Mouse (Mus musculus): Measurements from ENCODE around the gene Gabbr2. TPM values are rescaled to one million over a fixed set of nuclear protein-coding genes. Genes with fewer than 3 reads are reported as not detected.

Gene Gabbr2
- polyA plus RNA-seq, 1 experiment: not detected

GRCm38 (mm10) chr4:46957955-46958354 lies 33.7 kb downstream of the Gabbr2 start:
- no peaks in the 10 kb centered on the region for H3K36me3 ChIP-seq (ENCODE audit: control insufficient read depth, insufficient read depth)
- H3K4me3 ChIP-seq (ENCODE audit: insufficient read depth, poor library complexity, severe bottlenecking): no peak overlapping the region
- H3K79me2 ChIP-seq (ENCODE audit: control insufficient read depth, insufficient read depth): no peaks in the 10 kb centered on the region
- no peak overlapping the region for H3ac ChIP-seq (ENCODE audit: control insufficient read depth, insufficient read length, low read depth)
- no peak for TF ChIP-seq MAX (IDR thresholded peaks at IDR 0.05)
- no peak for TF ChIP-seq CEBPB (IDR thresholded peaks at IDR 0.05; ENCODE audit: low read depth)
- no peak for TF ChIP-seq MYOG (IDR thresholded peaks at IDR 0.05; ENCODE audit: control insufficient read depth, extremely low read depth, insufficient read length)
- no peak for TF ChIP-seq USF1 (IDR thresholded peaks at IDR 0.05; ENCODE audit: low read depth)
- no peaks in the 10 kb centered on the region for H3K79me3 ChIP-seq (ENCODE audit: low read depth)
- H3K27me3 ChIP-seq (ENCODE audit: control insufficient read depth, insufficient read depth, insufficient read length): no peaks in the 10 kb centered on the region

DNA sequence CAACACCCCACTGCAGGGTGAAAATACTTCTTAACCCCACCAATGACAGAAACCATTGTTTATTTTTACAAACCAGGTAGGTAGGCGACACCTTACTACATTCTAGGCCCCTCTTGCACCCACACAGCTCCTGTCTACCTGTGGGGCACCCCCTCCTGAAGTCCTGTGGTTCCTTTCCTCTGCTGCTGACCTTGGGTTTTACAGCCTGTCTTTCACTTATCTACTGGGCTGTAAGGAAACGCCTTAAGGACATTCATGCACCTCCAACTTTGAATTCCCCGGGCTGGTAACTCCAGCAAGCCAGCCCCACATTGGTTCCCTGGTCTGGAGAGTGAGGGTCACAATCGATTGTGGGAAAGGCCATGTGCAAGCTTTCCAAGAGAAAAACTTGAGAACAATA lies 34.7 kb downstream of the Gabbr2 start:
- H3K79me3 ChIP-seq (ENCODE audit: low read depth): no peaks in the 10 kb centered on the region
- no peaks in the 10 kb centered on the region for H3K27me3 ChIP-seq (ENCODE audit: control insufficient read depth, insufficient read depth, insufficient read length)
- no peaks in the 10 kb centered on the region for H3K36me3 ChIP-seq (ENCODE audit: control insufficient read depth, insufficient read depth)
- H3ac ChIP-seq (ENCODE audit: control insufficient read depth, insufficient read length, low read depth): no peak overlapping the region
- no peak overlapping the region for H3K4me3 ChIP-seq (ENCODE audit: insufficient read depth, poor library complexity, severe bottlenecking)
- no peak for TF ChIP-seq CTCF (IDR thresholded peaks at IDR 0.05; ENCODE audit: control insufficient read depth, insufficient read depth, insufficient read length)
- no peak for TF ChIP-seq MYOD1 (IDR thresholded peaks at IDR 0.05; ENCODE audit: control insufficient read depth, insufficient read length, low read depth)
- no peak for TF ChIP-seq USF1 (IDR thresholded peaks at IDR 0.05; ENCODE audit: low read depth)
- TF ChIP-seq MAX (IDR thresholded peaks at IDR 0.05): no peak
- no peak for TF ChIP-seq FOSL1 (IDR thresholded peaks at IDR 0.05; ENCODE audit: insufficient read depth, low read length, poor library complexity, severe bottlenecking)
- no peak for TF ChIP-seq CEBPB (IDR thresholded peaks at IDR 0.05; ENCODE audit: low read depth)
- no peak for TF ChIP-seq MYOG (IDR thresholded peaks at IDR 0.05; ENCODE audit: control insufficient read depth, extremely low read depth, insufficient read length)
- H3K79me2 ChIP-seq (ENCODE audit: control insufficient read depth, insufficient read depth): no peaks in the 10 kb centered on the region

- Histone ChIP-seq H3ac (ENCODE audit: control insufficient read depth, insufficient read length, low read depth) (no peak overlapping the region), H3K79me2 (ENCODE audit: control insufficient read depth, insufficient read depth) (no peaks in the 10 kb centered on the region), H3K79me3 (ENCODE audit: low read depth) (no peaks in the 10 kb centered on the region), H3K27me3 (ENCODE audit: control insufficient read depth, insufficient read depth, insufficient read length) (no peaks in the 10 kb centered on the region), H3K4me3 (ENCODE audit: insufficient read depth, poor library complexity, severe bottlenecking) (no peak overlapping the region), H3K36me3 (ENCODE audit: control insufficient read depth, insufficient read depth) (no peaks in the 10 kb centered on the region)
- TF ChIP-seq FOSL1 (IDR thresholded peaks at IDR 0.05; ENCODE audit: insufficient read depth, low read length, poor library complexity, severe bottlenecking): no peak
- TF ChIP-seq CEBPB (IDR thresholded peaks at IDR 0.05; ENCODE audit: low read depth): no peak
- no peak for TF ChIP-seq USF1 (IDR thresholded peaks at IDR 0.05; ENCODE audit: low read depth)
- no peak for TF ChIP-seq MAX (IDR thresholded peaks at IDR 0.05)
- no peak for TF ChIP-seq CTCF (IDR thresholded peaks at IDR 0.05; ENCODE audit: control insufficient read depth, insufficient read depth, insufficient read length)
- no peak for TF ChIP-seq MYOD1 (IDR thresholded peaks at IDR 0.05; ENCODE audit: control insufficient read depth, insufficient read length, low read depth)
- no peak for TF ChIP-seq MYOG (IDR thresholded peaks at IDR 0.05; ENCODE audit: control insufficient read depth, extremely low read depth, insufficient read length)
Observed at GRCm38 (mm10) chr4:46953021-46953420, 38.7 kb downstream of the Gabbr2 start.

DNA sequence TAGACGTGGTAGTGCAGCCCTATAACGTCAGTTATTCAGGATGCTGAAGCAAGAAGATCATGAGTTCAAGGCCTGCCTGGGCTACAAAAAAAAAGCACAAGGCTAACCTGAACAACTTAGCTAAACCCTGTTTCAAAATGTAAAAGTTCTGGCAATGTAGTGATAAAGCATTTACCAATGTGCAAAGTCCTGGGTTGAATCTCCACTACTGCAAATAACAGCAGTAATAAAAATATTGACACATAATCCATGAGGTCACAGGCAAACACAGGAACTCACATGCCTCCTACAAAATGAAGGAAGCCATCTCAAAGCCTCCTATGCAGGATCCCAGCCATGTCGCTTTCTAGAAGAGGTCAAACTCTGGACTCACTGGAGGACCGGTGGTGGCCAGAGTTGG lies 39.1 kb downstream of the Gabbr2 start:
- Histone ChIP-seq H3K36me3 (ENCODE audit: control insufficient read depth, insufficient read depth) (no peaks in the 10 kb centered on the region), H3K79me3 (ENCODE audit: low read depth) (no peaks in the 10 kb centered on the region), H3K4me3 (ENCODE audit: insufficient read depth, poor library complexity, severe bottlenecking) (no peak overlapping the region), H3ac (ENCODE audit: control insufficient read depth, insufficient read length, low read depth) (no peak overlapping the region), H3K79me2 (ENCODE audit: control insufficient read depth, insufficient read depth) (no peaks in the 10 kb centered on the region), H3K27me3 (ENCODE audit: control insufficient read depth, insufficient read depth, insufficient read length) (no peaks in the 10 kb centered on the region)
- TF ChIP-seq USF1 (IDR thresholded peaks at IDR 0.05; ENCODE audit: low read depth) (no peak), MYOD1 (IDR thresholded peaks at IDR 0.05; ENCODE audit: control insufficient read depth, insufficient read length, low read depth) (no peak), MYOG (IDR thresholded peaks at IDR 0.05; ENCODE audit: control insufficient read depth, extremely low read depth, insufficient read length) (no peak), CTCF (IDR thresholded peaks at IDR 0.05; ENCODE audit: control insufficient read depth, insufficient read depth, insufficient read length) (no peak), MAX (IDR thresholded peaks at IDR 0.05) (no peak)

- H3K36me3 ChIP-seq (ENCODE audit: control insufficient read depth, insufficient read depth): no peaks in the 10 kb centered on the region
- H3K27me3 ChIP-seq (ENCODE audit: control insufficient read depth, insufficient read depth, insufficient read length): no peaks in the 10 kb centered on the region
- H3ac ChIP-seq (ENCODE audit: control insufficient read depth, insufficient read length, low read depth): no peak overlapping the region
- no peaks in the 10 kb centered on the region for H3K79me3 ChIP-seq (ENCODE audit: low read depth)
- TF ChIP-seq MYOD1 (IDR thresholded peaks at IDR 0.05; ENCODE audit: control insufficient read depth, insufficient read length, low read depth) (no peak), CTCF (IDR thresholded peaks at IDR 0.05; ENCODE audit: control insufficient read depth, insufficient read depth, insufficient read length) (no peak), CEBPB (IDR thresholded peaks at IDR 0.05; ENCODE audit: low read depth) (no peak), MAX (IDR thresholded peaks at IDR 0.05) (no peak), MYOG (IDR thresholded peaks at IDR 0.05; ENCODE audit: control insufficient read depth, extremely low read depth, insufficient read length) (no peak), USF1 (IDR thresholded peaks at IDR 0.05; ENCODE audit: low read depth) (no peak), FOSL1 (IDR thresholded peaks at IDR 0.05; ENCODE audit: insufficient read depth, low read length, poor library complexity, severe bottlenecking) (no peak)
- H3K4me3 ChIP-seq (ENCODE audit: insufficient read depth, poor library complexity, severe bottlenecking): no peak overlapping the region
- H3K79me2 ChIP-seq (ENCODE audit: control insufficient read depth, insufficient read depth): no peaks in the 10 kb centered on the region
Observed at GRCm38 (mm10) chr4:46934291-46934690, 57.4 kb downstream of the Gabbr2 start.

DNA sequence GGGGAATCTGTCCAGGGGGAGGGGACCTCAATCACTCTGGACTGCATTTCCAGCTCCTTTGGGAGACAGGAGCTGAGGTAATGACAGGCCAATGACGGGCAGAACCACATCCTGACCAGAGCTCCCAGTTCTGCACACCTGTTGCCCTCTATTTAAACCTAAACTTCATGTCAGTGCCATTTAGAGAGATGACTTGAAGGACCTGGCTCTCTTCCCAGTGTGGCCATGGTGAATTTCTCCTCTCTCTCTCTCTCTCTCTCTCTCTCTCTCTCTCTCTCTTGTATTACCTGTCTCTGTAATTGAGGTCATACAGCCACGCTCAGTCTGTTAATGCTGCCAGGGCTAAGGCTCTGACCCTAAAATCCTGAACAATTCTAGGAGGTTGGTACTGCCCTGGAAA lies 58.1 kb downstream of the Gabbr2 start:
- Histone ChIP-seq H3ac (ENCODE audit: control insufficient read depth, insufficient read length, low read depth) (no peak overlapping the region), H3K27me3 (ENCODE audit: control insufficient read depth, insufficient read depth, insufficient read length) (no peaks in the 10 kb centered on the region), H3K36me3 (ENCODE audit: control insufficient read depth, insufficient read depth) (no peaks in the 10 kb centered on the region), H3K4me3 (ENCODE audit: insufficient read depth, poor library complexity, severe bottlenecking) (no peak overlapping the region), H3K79me2 (ENCODE audit: control insufficient read depth, insufficient read depth) (no peaks in the 10 kb centered on the region), H3K79me3 (ENCODE audit: low read depth) (no peaks in the 10 kb centered on the region)
- TF ChIP-seq CEBPB (IDR thresholded peaks at IDR 0.05; ENCODE audit: low read depth) (no peak), FOSL1 (IDR thresholded peaks at IDR 0.05; ENCODE audit: insufficient read depth, low read length, poor library complexity, severe bottlenecking) (no peak), CTCF (IDR thresholded peaks at IDR 0.05; ENCODE audit: control insufficient read depth, insufficient read depth, insufficient read length) (no peak), USF1 (IDR thresholded peaks at IDR 0.05; ENCODE audit: low read depth) (no peak), MYOG (IDR thresholded peaks at IDR 0.05; ENCODE audit: control insufficient read depth, extremely low read depth, insufficient read length) (no peak), MYOD1 (IDR thresholded peaks at IDR 0.05; ENCODE audit: control insufficient read depth, insufficient read length, low read depth) (no peak), MAX (IDR thresholded peaks at IDR 0.05) (no peak)

Data from C2C12 (cell line).